Mouse (Mus musculus): ENCODE data around the gene Dapp1. TPM values are rescaled to one million over a fixed set of nuclear protein-coding genes. Genes with fewer than 3 reads are reported as not detected.

Dapp1 gene
- polyA plus RNA-seq, 1 experiment from 2014 or later, result 1.2 TPM

DNA sequence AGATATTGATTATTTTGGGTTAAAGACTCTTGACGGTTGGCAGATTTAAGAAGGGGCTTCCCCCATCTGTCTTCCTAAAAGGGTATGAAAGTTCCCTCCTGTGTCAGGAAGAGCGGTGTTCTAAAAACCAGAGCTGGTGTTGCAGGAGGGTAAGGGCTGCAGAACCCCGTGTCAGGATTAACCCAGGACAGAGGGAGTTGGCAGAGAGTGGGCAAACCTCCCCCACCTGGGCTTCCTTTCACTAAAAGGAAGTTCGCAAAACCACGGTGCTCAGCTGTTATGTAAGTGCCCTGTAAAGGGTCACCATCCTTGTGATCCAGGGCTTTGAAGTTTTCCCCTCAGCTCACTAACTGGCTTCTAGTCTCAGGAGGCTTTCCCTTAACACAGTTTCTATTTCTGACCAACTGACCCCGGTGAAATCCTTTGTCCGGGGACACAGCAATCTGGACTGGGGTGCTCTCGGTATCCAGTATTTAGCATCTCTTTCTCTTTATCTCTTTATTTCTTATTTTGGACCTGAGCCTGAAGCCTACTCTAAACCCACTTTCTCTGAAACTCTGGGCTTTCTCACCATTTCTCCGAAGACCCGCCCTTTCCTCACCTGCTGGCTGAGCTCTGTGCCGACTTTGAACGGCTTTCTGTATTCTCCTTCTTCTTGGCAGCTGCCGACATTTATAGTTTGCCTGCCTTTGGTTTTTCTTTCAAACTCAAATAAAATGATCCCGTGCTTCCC is 17.3 kb upstream of the Dapp1 start:
- no peaks in the 10 kb centered on the region for H3K9me3 ChIP-seq (ENCODE audit: control insufficient read depth, low read length)
- H3K4me3 ChIP-seq (replicated peaks; ENCODE audit: low read depth, low read length), result no peak overlapping the region
- DNase-seq (no peak), ATAC-seq (ENCODE audit: low FRiP score, low TSS enrichment) (no peak)
- H3K4me1 ChIP-seq (ENCODE audit: control insufficient read depth, insufficient read depth, low read length), result peaks cover 5% of the 10 kb centered on the region; the same call in 1 of the 2 replicates
- no peak overlapping the region for H3K27ac ChIP-seq (replicated peaks; ENCODE audit: low read depth, low read length)
- no peaks in the 10 kb centered on the region for H3K27me3 ChIP-seq (ENCODE audit: control insufficient read depth, insufficient read depth, low read length)
- WGBS, result 65% methylated on average over 14 of the region's 14 CpGs
- 0 out of 2 replicates have a peak overlapping the region, but pooled peaks have one; percentile 6 for H3K4me2 ChIP-seq (ENCODE audit: low read length)
- H3K36me3 ChIP-seq (ENCODE audit: control insufficient read depth, insufficient read depth, low read length), result no peaks in the 10 kb centered on the region
- no peak overlapping the region for H3K9ac ChIP-seq (replicated peaks; ENCODE audit: low read length)

- WGBS, result 71% methylated on average over 7 of the region's 7 CpGs
- no peaks in the 10 kb centered on the region for H3K27me3 ChIP-seq (ENCODE audit: control insufficient read depth, insufficient read depth, low read length)
- H3K4me2 ChIP-seq (ENCODE audit: low read length), result no peak overlapping the region
- DNase-seq (no peak), ATAC-seq (ENCODE audit: low FRiP score, low TSS enrichment) (no peak)
- no peak overlapping the region for H3K27ac ChIP-seq (replicated peaks; ENCODE audit: low read depth, low read length)
- no peak overlapping the region for H3K4me3 ChIP-seq (replicated peaks; ENCODE audit: low read depth, low read length)
- no peaks in the 10 kb centered on the region for H3K9me3 ChIP-seq (ENCODE audit: control insufficient read depth, low read length)
- peaks cover 5% of the 10 kb centered on the region; the same call in 1 of the 2 replicates for H3K4me1 ChIP-seq (ENCODE audit: control insufficient read depth, insufficient read depth, low read length)
- H3K9ac ChIP-seq (replicated peaks; ENCODE audit: low read length), result no peak overlapping the region
- H3K36me3 ChIP-seq (ENCODE audit: control insufficient read depth, insufficient read depth, low read length), result no peaks in the 10 kb centered on the region
Observed at GRCm38 (mm10) chr3:137995486-137995885, 14.1 kb upstream of the Dapp1 start.

DNA sequence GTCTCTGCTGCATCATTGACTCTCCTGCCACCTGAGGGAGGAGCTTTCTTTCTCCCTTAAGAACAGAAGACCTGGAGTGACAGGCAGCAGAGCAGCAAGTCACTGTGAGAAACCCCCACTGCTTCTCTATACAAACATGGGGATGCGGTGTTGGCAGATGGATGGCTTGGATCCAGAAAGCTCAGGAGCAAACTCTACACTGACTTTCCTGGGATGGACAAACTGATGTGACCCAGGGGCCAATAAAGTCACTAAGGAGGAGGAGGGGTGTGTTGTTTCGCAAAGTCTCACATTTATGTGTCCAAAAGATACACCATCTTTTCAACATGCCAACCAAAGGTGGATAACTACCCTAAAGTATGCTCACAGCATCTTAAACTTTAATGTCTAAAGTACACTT is 12.9 kb upstream of the Dapp1 start:
- Histone ChIP-seq H3K4me3 (replicated peaks; ENCODE audit: low read depth, low read length) (no peak overlapping the region), H3K9me3 (ENCODE audit: control insufficient read depth, low read length) (no peaks in the 10 kb centered on the region), H3K27me3 (ENCODE audit: control insufficient read depth, insufficient read depth, low read length) (no peaks in the 10 kb centered on the region), H3K27ac (replicated peaks; ENCODE audit: low read depth, low read length) (no peak overlapping the region), H3K4me2 (ENCODE audit: low read length) (no peak overlapping the region), H3K36me3 (ENCODE audit: control insufficient read depth, insufficient read depth, low read length) (no peaks in the 10 kb centered on the region), H3K9ac (replicated peaks; ENCODE audit: low read length) (no peak overlapping the region), H3K4me1 (ENCODE audit: control insufficient read depth, insufficient read depth, low read length) (peaks cover 4% of the 10 kb centered on the region; the same call in 1 of the 2 replicates)
- DNase-seq (no peak), ATAC-seq (ENCODE audit: low FRiP score, low TSS enrichment) (no peak)
- 87% methylated on average over 2 of the region's 2 CpGs for WGBS

- no peaks in the 10 kb centered on the region for H3K36me3 ChIP-seq (ENCODE audit: control insufficient read depth, insufficient read depth, low read length)
- H3K4me2 ChIP-seq (ENCODE audit: low read length), result no peak overlapping the region
- H3K4me3 ChIP-seq (replicated peaks; ENCODE audit: low read depth, low read length), result no peak overlapping the region
- WGBS, result 70% methylated on average over 5 of the region's 5 CpGs
- H3K27me3 ChIP-seq (ENCODE audit: control insufficient read depth, insufficient read depth, low read length), result no peaks in the 10 kb centered on the region
- no peaks in the 10 kb centered on the region for H3K4me1 ChIP-seq (ENCODE audit: control insufficient read depth, insufficient read depth, low read length)
- H3K9ac ChIP-seq (replicated peaks; ENCODE audit: low read length), result no peak overlapping the region
- DNase-seq (no peak), ATAC-seq (ENCODE audit: low FRiP score, low TSS enrichment) (no peak)
- H3K9me3 ChIP-seq (ENCODE audit: control insufficient read depth, low read length), result no peaks in the 10 kb centered on the region
- no peak overlapping the region for H3K27ac ChIP-seq (replicated peaks; ENCODE audit: low read depth, low read length)
Observed at GRCm38 (mm10) chr3:137992366-137992765, 11.0 kb upstream of the Dapp1 start.

GRCm38 (mm10) chr3:137991183-137991582 is 9.8 kb upstream of the Dapp1 start:
- Histone ChIP-seq H3K4me3 (replicated peaks; ENCODE audit: low read depth, low read length) (no peak overlapping the region), H3K9ac (replicated peaks; ENCODE audit: low read length) (no peak overlapping the region), H3K9me3 (ENCODE audit: control insufficient read depth, low read length) (no peaks in the 10 kb centered on the region), H3K4me2 (ENCODE audit: low read length) (no peak overlapping the region), H3K27me3 (ENCODE audit: control insufficient read depth, insufficient read depth, low read length) (no peaks in the 10 kb centered on the region), H3K27ac (replicated peaks; ENCODE audit: low read depth, low read length) (no peak overlapping the region), H3K4me1 (ENCODE audit: control insufficient read depth, insufficient read depth, low read length) (no peaks in the 10 kb centered on the region), H3K36me3 (ENCODE audit: control insufficient read depth, insufficient read depth, low read length) (no peaks in the 10 kb centered on the region)
- WGBS, result 20% methylated on average over 11 of the region's 11 CpGs
- DNase-seq (peak; percentile 78), ATAC-seq (ENCODE audit: low FRiP score, low TSS enrichment) (peak; percentile 66; the same call in 1 of the 2 replicates)

DNA sequence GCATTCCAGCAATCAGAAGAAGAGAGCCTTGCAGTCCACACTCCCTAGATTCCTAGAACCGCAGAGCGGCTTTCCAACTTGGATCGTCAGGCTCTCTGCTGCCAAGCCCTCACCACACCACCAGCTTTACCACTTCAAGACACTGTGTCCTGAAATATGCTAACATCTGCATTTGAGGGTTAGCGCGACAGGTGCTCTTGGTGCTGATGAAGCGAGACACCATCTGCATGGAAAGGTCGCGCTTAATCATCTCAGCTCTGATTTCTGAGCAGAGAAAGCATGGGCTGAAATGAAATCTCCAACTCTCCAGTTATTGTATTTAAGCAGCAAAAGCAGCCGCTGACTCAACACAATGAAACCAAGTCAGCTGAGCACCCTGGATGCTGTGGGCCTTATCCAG is 8.1 kb upstream of the Dapp1 start:
- Histone ChIP-seq H3K27me3 (ENCODE audit: control insufficient read depth, insufficient read depth, low read length) (no peaks in the 10 kb centered on the region), H3K36me3 (ENCODE audit: control insufficient read depth, insufficient read depth, low read length) (no peaks in the 10 kb centered on the region), H3K4me1 (ENCODE audit: control insufficient read depth, insufficient read depth, low read length) (no peaks in the 10 kb centered on the region), H3K9me3 (ENCODE audit: control insufficient read depth, low read length) (no peaks in the 10 kb centered on the region), H3K27ac (replicated peaks; ENCODE audit: low read depth, low read length) (no peak overlapping the region), H3K4me3 (replicated peaks; ENCODE audit: low read depth, low read length) (no peak overlapping the region), H3K4me2 (ENCODE audit: low read length) (no peak overlapping the region), H3K9ac (replicated peaks; ENCODE audit: low read length) (no peak overlapping the region)
- WGBS, result 94% methylated on average over 9 of the region's 9 CpGs
- DNase-seq (no peak), ATAC-seq (ENCODE audit: low FRiP score, low TSS enrichment) (no peak)

DNA sequence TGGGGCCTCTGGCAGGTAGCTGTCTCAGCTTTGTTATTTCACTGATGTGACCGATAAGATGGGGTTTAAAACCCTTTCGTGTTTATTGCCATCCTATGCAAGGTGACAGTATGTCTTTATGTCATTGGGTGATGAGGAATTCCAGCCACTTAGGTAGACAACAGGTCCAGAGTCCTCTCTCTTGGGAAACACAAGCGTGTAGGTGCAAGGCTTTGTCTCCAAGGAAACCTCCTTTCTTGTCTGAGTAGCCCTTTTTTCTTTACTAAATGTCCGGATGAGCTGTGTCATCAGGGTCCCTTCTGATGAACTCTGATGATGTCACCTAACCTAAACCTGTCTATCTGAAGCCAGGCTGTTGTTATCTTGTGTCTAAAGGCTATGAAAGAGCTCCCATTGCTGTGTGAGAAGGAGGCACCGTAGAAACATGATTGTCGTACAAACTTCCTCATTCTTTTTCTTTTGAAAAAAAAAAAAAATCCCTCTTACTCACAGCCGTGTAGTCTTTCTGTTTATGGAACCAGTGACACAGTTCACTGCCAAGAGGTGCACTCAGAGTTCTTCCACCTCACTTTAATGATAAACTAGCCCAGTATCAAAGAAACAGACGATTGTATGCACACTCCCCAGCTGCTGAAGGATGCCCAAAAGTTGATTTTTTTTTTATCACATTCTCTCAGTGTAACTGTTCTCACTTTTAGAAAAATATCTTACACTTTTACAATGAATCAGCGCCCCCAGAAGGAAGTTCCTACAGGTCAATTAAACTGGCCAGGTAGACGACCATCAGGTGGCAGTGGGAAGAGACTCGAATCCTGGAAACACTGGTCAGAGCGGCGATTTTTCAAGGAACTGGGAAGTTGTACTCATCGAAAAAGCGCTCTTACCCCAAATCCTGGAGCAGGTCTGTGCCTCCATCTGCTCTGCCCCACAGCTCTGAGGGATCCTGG is 637 bp downstream of the Dapp1 start:
- H3K4me3 ChIP-seq (replicated peaks; ENCODE audit: low read depth, low read length), result peak overlapping the region; percentile 15; the same call in 1 of the 2 replicates
- no peak overlapping the region for H3K9ac ChIP-seq (replicated peaks; ENCODE audit: low read length)
- ATAC-seq (ENCODE audit: low FRiP score, low TSS enrichment) (no peak), DNase-seq (no peak)
- no peak overlapping the region for H3K27ac ChIP-seq (replicated peaks; ENCODE audit: low read depth, low read length)
- H3K27me3 ChIP-seq (ENCODE audit: control insufficient read depth, insufficient read depth, low read length), result no peaks in the 10 kb centered on the region
- H3K9me3 ChIP-seq (ENCODE audit: control insufficient read depth, low read length), result no peaks in the 10 kb centered on the region
- H3K36me3 ChIP-seq (ENCODE audit: control insufficient read depth, insufficient read depth, low read length), result no peaks in the 10 kb centered on the region
- peaks cover 9% of the 10 kb centered on the region for H3K4me1 ChIP-seq (ENCODE audit: control insufficient read depth, insufficient read depth, low read length)
- peak overlapping the region; percentile 36 for H3K4me2 ChIP-seq (ENCODE audit: low read length)
- WGBS, result 35% methylated on average over 15 of the region's 15 CpGs

GRCm38 (mm10) chr3:137978233-137978632 is 3.1 kb downstream of the Dapp1 start:
- no peak overlapping the region for H3K4me2 ChIP-seq (ENCODE audit: low read length)
- no peaks in the 10 kb centered on the region for H3K36me3 ChIP-seq (ENCODE audit: control insufficient read depth, insufficient read depth, low read length)
- no peak overlapping the region for H3K4me3 ChIP-seq (replicated peaks; ENCODE audit: low read depth, low read length)
- 45% methylated on average over 5 of the region's 5 CpGs for WGBS
- no peak for DNase-seq
- H3K27me3 ChIP-seq (ENCODE audit: control insufficient read depth, insufficient read depth, low read length), result no peaks in the 10 kb centered on the region
- ATAC-seq (ENCODE audit: low FRiP score, low TSS enrichment), result no peak
- no peak overlapping the region for H3K27ac ChIP-seq (replicated peaks; ENCODE audit: low read depth, low read length)
- peaks cover 9% of the 10 kb centered on the region for H3K4me1 ChIP-seq (ENCODE audit: control insufficient read depth, insufficient read depth, low read length)
- no peak overlapping the region for H3K9ac ChIP-seq (replicated peaks; ENCODE audit: low read length)
- no peaks in the 10 kb centered on the region for H3K9me3 ChIP-seq (ENCODE audit: control insufficient read depth, low read length)

Measured in midbrain, embryonic 14.5 days (tissue).